ENCODE assay signal across 17 mouse cellular contexts in the genomic region with DNA sequence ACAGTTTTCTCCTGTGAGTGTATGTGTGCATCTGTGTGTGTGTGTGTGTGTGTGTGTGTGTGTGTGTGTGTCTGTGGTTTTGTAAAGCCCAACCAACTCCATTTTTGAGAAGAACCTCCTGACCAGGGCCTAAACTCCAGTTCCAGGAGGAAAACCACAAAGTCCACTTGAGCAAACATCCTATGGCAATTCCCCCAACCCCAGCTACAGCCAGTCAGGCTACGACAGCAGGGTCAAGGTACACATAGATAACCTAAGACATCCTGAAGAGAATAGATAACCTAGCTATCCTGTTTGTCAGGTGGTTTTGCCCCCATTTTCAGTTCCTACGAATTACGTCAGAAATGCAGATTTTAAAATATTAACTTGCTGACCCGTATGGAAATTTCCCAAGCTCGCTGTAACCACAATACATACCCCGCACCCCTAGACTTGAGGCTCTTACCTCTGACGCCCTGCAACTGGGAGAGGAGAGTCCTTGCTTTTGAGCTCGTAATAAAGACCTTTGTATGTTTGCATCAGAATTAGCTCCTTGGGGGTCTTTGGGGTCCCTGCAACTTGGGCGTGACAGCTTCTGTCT. TPM values are rescaled to one million over a fixed set of nuclear protein-coding genes. Genes with fewer than 3 reads are reported as not detected.
A peak's percentile ranks its signal among the peaks of the same experiment; 100 is the strongest.
DNase-seq lines count a peak whose midpoint lies in the region; ATAC-seq and TF ChIP-seq lines count a peak whose summit lies in the region.
"Had no signal": no experiment of that assay in that cellular context is flagged by ENCODE, and none has a peak within 500 bp of the region (broad histone marks: within the 10 kb centered on the region; RNA-seq: fewer than 3 reads in every experiment).

No protein-coding gene starts in this region.

- peaks cover 5% of the 10 kb centered on the region; the same call in 1 of the 2 replicates for H3K4me1 ChIP-seq in kidney, adult 2 months (ENCODE audit: control insufficient read depth, insufficient read depth, low read length)
- H3K4me1 ChIP-seq in CH12.LX (ENCODE audit: control insufficient read depth in 1 of 2, insufficient read depth in 2 of 2) = peaks cover 24 to 49% of the 10 kb centered on the region in 2 experiments
- peaks cover 7% of the 10 kb centered on the region for H3K4me1 ChIP-seq in intestine, embryonic 15.5 days (replicated peaks)
- peaks cover 6% of the 10 kb centered on the region for H3K4me1 ChIP-seq in hindbrain, embryonic 14.5 days (replicated peaks; ENCODE audit: control insufficient read depth, insufficient read depth, low read length)

- TF ChIP-seq RAD21 in CH12.LX (IDR thresholded peaks at IDR 0.05; ENCODE audit: low read depth, low read length) = no peak

- H3K4me2 ChIP-seq in CH12.LX (ENCODE audit: insufficient read depth, low read depth, poor library complexity, severe bottlenecking) = 0 out of 2 replicates have a peak overlapping the region, but pooled peaks have one; percentile 47
- 0 out of 2 replicates have a peak overlapping the region, but pooled peaks have one; percentile 11 for H3K4me2 ChIP-seq in intestine, embryonic 15.5 days (replicated peaks)
- no peak overlapping the region for H3K4me2 ChIP-seq in hindbrain, embryonic 14.5 days (replicated peaks)
- H3K4me2 ChIP-seq: embryonic facial prominence, embryonic 13.5 days; hindbrain, embryonic 12.5 days; midbrain, embryonic 11.5 days; neural tube, embryonic 12.5 days had no signal

- no peak for DNase-seq in kidney, adult 2 months
- no peak for DNase-seq in kidney, adult 9 months
- peak; percentile 53 for DNase-seq in CH12.LX (ENCODE audit: extremely low read depth)
- DNase-seq in embryo, embryonic 11 days = no peak
- DNase-seq in hindbrain, embryonic 14.5 days (ENCODE audit: low spot score) = no peak
- DNase-seq: gastrocnemius, postnatal 10 days; lung, adult 2 months; lung, postnatal 36 days had no signal

- H3K27ac ChIP-seq in kidney, adult 2 months (ENCODE audit: insufficient read depth, low read depth, low read length) = peak overlapping the region; percentile 83
- no peak overlapping the region for H3K27ac ChIP-seq in CH12.LX (ENCODE audit: insufficient read depth, low read depth)
- H3K27ac ChIP-seq in intestine, embryonic 15.5 days = peak overlapping the region; percentile 46; the same call in 1 of the 2 replicates
- H3K27ac ChIP-seq in hindbrain, embryonic 14.5 days = no peak overlapping the region
- H3K27ac ChIP-seq: embryonic facial prominence, embryonic 13.5 days; forebrain, embryonic 10.5 days; hindbrain, embryonic 12.5 days; limb, embryonic 10.5 days; neural tube, embryonic 12.5 days had no signal

- no peak for TF ChIP-seq POLR2A in kidney, adult 2 months (IDR thresholded peaks at IDR 0.05; ENCODE audit: low read depth, low read length)
- TF ChIP-seq POLR2A in CH12.LX (IDR thresholded peaks at IDR 0.05; ENCODE audit: low read depth, low read length) = no peak

- no peak for TF ChIP-seq CTCF in kidney, adult 2 months (conservative IDR thresholded peaks at IDR 0.05; ENCODE audit: insufficient read depth, insufficient read length, low read depth, low read length)
- TF ChIP-seq CTCF in CH12.LX (conservative IDR thresholded peaks at IDR 0.05 in 1 of 2, IDR thresholded peaks at IDR 0.05 in 1 of 2; ENCODE audit: low read depth in 2 of 2, low read length in 2 of 2) = no peak

- peak; percentile 41 for TF ChIP-seq EP300 in CH12.LX (IDR thresholded peaks at IDR 0.05; ENCODE audit: low read length)

- 54% methylated on average over 9 of the region's 9 CpGs for WGBS in kidney, adult 2 months
- WGBS in intestine, embryonic 15.5 days = 58% methylated on average over 9 of the region's 9 CpGs
- WGBS in hindbrain, embryonic 14.5 days = 75% methylated on average over 9 of the region's 9 CpGs

- no peaks in the 10 kb centered on the region; the same call in 1 of the 2 replicates for H3K36me3 ChIP-seq in kidney, adult 2 months (ENCODE audit: control insufficient read depth, insufficient read depth, low read length)
- H3K36me3 ChIP-seq in CH12.LX (replicated peaks in 1 of 2; ENCODE audit: control insufficient read depth in 1 of 2, insufficient read depth in 1 of 2, low read length in 1 of 2) = peaks cover 6 to 9% of the 10 kb centered on the region in 2 experiments
- H3K36me3 ChIP-seq in intestine, embryonic 15.5 days = no peaks in the 10 kb centered on the region
- peaks cover 5% of the 10 kb centered on the region; the same call in 1 of the 2 replicates for H3K36me3 ChIP-seq in hindbrain, embryonic 14.5 days (replicated peaks; ENCODE audit: control insufficient read depth, insufficient read depth)

- dilution Hi-C loops in CH12.LX (cut with MboI; ENCODE audit: extremely low pct_ligation_motif_present, extremely low pct_unique_long_range_greater_than_20kb, low sequenced_read_pairs) = no loop called here

- peaks cover 19% of the 10 kb centered on the region for H3K79me2 ChIP-seq in CH12.LX (replicated peaks; ENCODE audit: control insufficient read depth, extremely low read depth, insufficient read depth, poor library complexity, severe bottlenecking)

- H3K4me3 ChIP-seq in kidney, adult 2 months (ENCODE audit: insufficient read depth, low read depth, low read length) = no peak overlapping the region
- H3K4me3 ChIP-seq in CH12.LX (replicated peaks in 1 of 3; ENCODE audit: low read depth in 2 of 3, low read length in 2 of 3, poor library complexity in 1 of 3) = no peak overlapping the region
- no peak overlapping the region for H3K4me3 ChIP-seq in intestine, embryonic 15.5 days (replicated peaks)
- H3K4me3 ChIP-seq in hindbrain, embryonic 14.5 days (replicated peaks; ENCODE audit: low read length) = no peak overlapping the region
- H3K4me3 ChIP-seq: embryonic facial prominence, embryonic 13.5 days; forebrain, embryonic 10.5 days; hindbrain, embryonic 12.5 days; limb, embryonic 10.5 days; neural tube, embryonic 12.5 days had no signal

- in situ Hi-C loops in CH12.LX (cut with MboI; ENCODE audit: low pct_ligation_motif_present, low pct_unique_long_range_greater_than_20kb, low sequenced_read_pairs) = no loop called here

- H3K9ac ChIP-seq in CH12.LX (ENCODE audit: insufficient read depth, low read depth) = 0 out of 2 replicates have a peak overlapping the region, but pooled peaks have one; percentile 16
- no peak overlapping the region; the same call in 1 of the 2 replicates for H3K9ac ChIP-seq in intestine, embryonic 15.5 days
- no peak overlapping the region for H3K9ac ChIP-seq in hindbrain, embryonic 14.5 days
- H3K9ac ChIP-seq: embryonic facial prominence, embryonic 13.5 days; hindbrain, embryonic 12.5 days; neural tube, embryonic 12.5 days had no signal

- no peaks in the 10 kb centered on the region for H3K27me3 ChIP-seq in kidney, adult 2 months (replicated peaks; ENCODE audit: control insufficient read depth, insufficient read depth, low read length)
- no peaks in the 10 kb centered on the region for H3K27me3 ChIP-seq in CH12.LX (replicated peaks)
- H3K27me3 ChIP-seq in intestine, embryonic 15.5 days (replicated peaks) = no peaks in the 10 kb centered on the region
- 0 out of 2 replicates have a peak, but pooled peaks cover 2% of the 10 kb centered on the region for H3K27me3 ChIP-seq in hindbrain, embryonic 14.5 days (ENCODE audit: control insufficient read depth, insufficient read depth, low read length)

- H3K9me3 ChIP-seq in CH12.LX (replicated peaks; ENCODE audit: low read length) = no peaks in the 10 kb centered on the region
- H3K9me3 ChIP-seq in intestine, embryonic 15.5 days = no peaks in the 10 kb centered on the region
- H3K9me3 ChIP-seq in hindbrain, embryonic 14.5 days (ENCODE audit: control insufficient read depth, low read length) = no peaks in the 10 kb centered on the region
- H3K9me3 ChIP-seq: embryonic facial prominence, embryonic 13.5 days; forebrain, embryonic 10.5 days; hindbrain, embryonic 12.5 days; limb, embryonic 10.5 days; neural tube, embryonic 12.5 days had no signal

- peak; percentile 60 for ATAC-seq in intestine, embryonic 15.5 days
- ATAC-seq in megakaryocyte-erythroid progenitor cell, adult 5-6 weeks (replicated peaks; ENCODE audit: low FRiP score, low TSS enrichment, poor library complexity, severe bottlenecking) = peak; percentile 28; the same call in 1 of the 2 replicates
- no peak for ATAC-seq in hindbrain, embryonic 14.5 days (ENCODE audit: low FRiP score)
- ATAC-seq in erythroid progenitor cell, adult 5-6 weeks (replicated peaks; ENCODE audit: low FRiP score, poor library complexity, severe bottlenecking) = no peak

TF ChIP-seq in CH12.LX, 34 proteins besides CTCF, POLR2A, EP300 and RAD21 (continues in another document):
- no peak for TF ChIP-seq ZC3H11A (IDR thresholded peaks at IDR 0.05; ENCODE audit: low read depth, low read length)
- 0 out of 2 replicates have a peak, but pooled peaks have one; percentile 25 for TF ChIP-seq JUND (conservative IDR thresholded peaks at IDR 0.05; ENCODE audit: low read depth, low read length)
- peak; percentile 64; the same call in 1 of the 2 replicates for TF ChIP-seq MAFK (IDR thresholded peaks at IDR 0.05; ENCODE audit: insufficient replicate concordance, low read length)
- no peak for TF ChIP-seq MXI1 (IDR thresholded peaks at IDR 0.05; ENCODE audit: low read depth, low read length)

RNA-seq across cellular contexts. Expression of a gene that starts 2.9 kb away (rescaled TPM):
- 5.5 and 5.7 TPM in 2 replicates for polyA plus RNA-seq in kidney, adult 2 months (2012; rRNA removed)
- total RNA-seq in CH12.LX (2012; rRNA removed) (24.8 and 29.8 TPM in 2 replicates), CH12.LX (2014; rRNA removed) (42.7 and 47.2 TPM in 2 replicates)
- polyA plus RNA-seq in CH12.LX (2012; ENCODE audit: insufficient read length, low read depth) = 42.3 and 52.4 TPM in 2 replicates
- polyA plus RNA-seq in intestine, embryonic 15.5 days (2015; fragmentation: Nextera tagmentation; extraction: Ambion mirVana) = 24.8 and 30.0 TPM in 2 replicates
- 24.4 and 31.7 TPM in 2 replicates for total RNA-seq in megakaryocyte-erythroid progenitor cell, adult 5-6 weeks (2014; fragmentation: Nextera tagmentation)
- total RNA-seq in megakaryocyte-erythroid progenitor cell, adult 5-6 weeks (2017) = 67.7 and 71.4 TPM in 2 replicates
- polyA plus RNA-seq in hindbrain, embryonic 14.5 days (2014; fragmentation: Nextera tagmentation; extraction: Ambion mirVana) = 23.2 and 24.3 TPM in 2 replicates
- 6.8 and 10.9 TPM in 2 replicates for total RNA-seq in erythroid progenitor cell, adult 5-6 weeks (2015; ENCODE audit: low replicate concordance)
- total RNA-seq in erythroid progenitor cell, adult 5-6 weeks (2017; ENCODE audit: low replicate concordance) = 8.7 and 10.8 TPM in 2 replicates

RNA-seq across cellular contexts. Expression of a gene that starts 28.1 kb away (rescaled TPM):
- 541 and 684 TPM in 2 replicates for polyA plus RNA-seq in kidney, adult 2 months (2012; rRNA removed)
- total RNA-seq in CH12.LX (2012; rRNA removed) (337 and 394 TPM in 2 replicates), CH12.LX (2014; rRNA removed) (130 and 151 TPM in 2 replicates)
- 513 TPM in 2 replicates for polyA plus RNA-seq in CH12.LX (2012; ENCODE audit: insufficient read length, low read depth)
- 295 and 300 TPM in 2 replicates for polyA plus RNA-seq in intestine, embryonic 15.5 days (2015; fragmentation: Nextera tagmentation; extraction: Ambion mirVana)
- 123 and 130 TPM in 2 replicates for total RNA-seq in megakaryocyte-erythroid progenitor cell, adult 5-6 weeks (2014; fragmentation: Nextera tagmentation)
- total RNA-seq in megakaryocyte-erythroid progenitor cell, adult 5-6 weeks (2017) = 313 and 421 TPM in 2 replicates
- 208 and 216 TPM in 2 replicates for polyA plus RNA-seq in hindbrain, embryonic 14.5 days (2014; fragmentation: Nextera tagmentation; extraction: Ambion mirVana)
- total RNA-seq in erythroid progenitor cell, adult 5-6 weeks (2015; ENCODE audit: low replicate concordance) = 16.3 and 40.4 TPM in 2 replicates
- 43.8 and 48.9 TPM in 2 replicates for total RNA-seq in erythroid progenitor cell, adult 5-6 weeks (2017; ENCODE audit: low replicate concordance)

Comparison
In these comparisons a context has a peak if more than half of its experiments do, and no peak if none do; other contexts are left out.
1. H3K27ac ChIP-seq: peak in kidney, adult 2 months (single experiment) and intestine, embryonic 15.5 days (single experiment); none in CH12.LX (single experiment) and hindbrain, embryonic 14.5 days (single experiment).
2. ATAC-seq: peak in intestine, embryonic 15.5 days (single experiment) and megakaryocyte-erythroid progenitor cell, adult 5-6 weeks (single experiment); none in hindbrain, embryonic 14.5 days (single experiment) and erythroid progenitor cell, adult 5-6 weeks (single experiment).